Mouse (Mus musculus): ENCODE data around the gene Smg1. TPM values are rescaled to one million over a fixed set of nuclear protein-coding genes. Genes with fewer than 3 reads are reported as not detected.

Smg1 gene
- polyA plus RNA-seq, 1 experiment from 2014 or later, result 10.7 TPM

DNA sequence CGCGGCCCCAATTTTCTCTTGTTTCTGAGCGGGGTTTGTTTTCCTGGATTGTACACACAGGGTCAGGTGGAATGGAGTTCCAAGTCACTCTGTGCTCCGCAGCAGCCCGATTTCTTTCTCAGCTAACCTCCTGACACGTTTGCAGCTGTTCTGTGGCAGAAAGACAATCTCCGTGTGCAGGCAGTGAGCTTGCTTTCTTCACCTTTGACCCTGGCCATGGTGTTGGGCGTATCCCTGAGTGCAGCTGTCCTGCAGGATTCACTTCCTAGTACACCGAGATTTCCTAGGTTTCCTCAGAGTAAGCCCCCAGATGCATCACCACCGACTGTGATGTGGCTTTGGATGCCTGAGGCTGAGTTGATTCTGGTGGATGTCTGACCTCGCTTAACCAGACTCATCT, 108.3 kb downstream of the Smg1 start:
- H3K4me2 ChIP-seq (ENCODE audit: low read length), result no peak overlapping the region
- H3K36me3 ChIP-seq (ENCODE audit: insufficient read depth, low read length), result peaks cover 47% of the 10 kb centered on the region
- TF ChIP-seq CTCF (IDR thresholded peaks at IDR 0.05; ENCODE audit: low read depth), result no peak
- H3K9me3 ChIP-seq (replicated peaks; ENCODE audit: low read length), result no peaks in the 10 kb centered on the region
- H3K27ac ChIP-seq, result no peak overlapping the region
- no peak overlapping the region for H3K9ac ChIP-seq (ENCODE audit: low read depth, low read length)
- DNase-seq (ENCODE audit: low spot score), result no peak
- WGBS, result 70% methylated on average over 11 of the region's 11 CpGs
- no peaks in the 10 kb centered on the region for H3K27me3 ChIP-seq (ENCODE audit: insufficient read depth, low read length)
- H3K4me3 ChIP-seq (replicated peaks; ENCODE audit: low read depth, low read length), result no peak overlapping the region
- no peaks in the 10 kb centered on the region for H3K4me1 ChIP-seq (replicated peaks; ENCODE audit: insufficient read depth, low read length)
- no peak for ATAC-seq (replicated peaks; ENCODE audit: low FRiP score, low read depth)

GRCm38 (mm10) chr7:118129430-118130041, 113.9 kb downstream of the Smg1 start, which contains the start of gene Arl6ip1:
Gene Arl6ip1 (minus strand): TSS chr7:118129662.
- no peaks in the 10 kb centered on the region for H3K9me3 ChIP-seq (replicated peaks; ENCODE audit: low read length)
- H3K4me2 ChIP-seq (ENCODE audit: low read length), result peak within 1 kb of the TSS; percentile 71
- WGBS, result under 1% methylated on average over 39 of the region's 39 CpGs
- DNase-seq (ENCODE audit: low spot score), result peak; percentile 99
- ATAC-seq (replicated peaks; ENCODE audit: low FRiP score, low read depth), result peak; percentile 99
- TF ChIP-seq CTCF (IDR thresholded peaks at IDR 0.05; ENCODE audit: low read depth), result 0 out of 2 replicates have a peak, but pooled peaks have one; percentile 2
- H3K36me3 ChIP-seq (ENCODE audit: insufficient read depth, low read length), result peaks cover 4% of the 10 kb centered on the region; the same call in 1 of the 2 replicates
- H3K9ac ChIP-seq (ENCODE audit: low read depth, low read length), result peak within 1 kb of the TSS; percentile 74
- H3K27ac ChIP-seq, result peak within 1 kb of the TSS; percentile 91
- H3K4me3 ChIP-seq (replicated peaks; ENCODE audit: low read depth, low read length), result peak within 1 kb of the TSS; percentile 67
- H3K27me3 ChIP-seq (ENCODE audit: insufficient read depth, low read length), result no peaks in the 10 kb centered on the region
- H3K4me1 ChIP-seq (replicated peaks; ENCODE audit: insufficient read depth, low read length), result peaks cover 18% of the 10 kb centered on the region

- TF ChIP-seq CTCF (IDR thresholded peaks at IDR 0.05; ENCODE audit: low read depth), result peak; percentile 16; the same call in 1 of the 2 replicates
- H3K4me3 ChIP-seq (replicated peaks; ENCODE audit: low read depth, low read length), result peak overlapping the region; percentile 67
- H3K4me1 ChIP-seq (replicated peaks; ENCODE audit: insufficient read depth, low read length), result peaks cover 18% of the 10 kb centered on the region
- under 1% methylated on average over 21 of the region's 21 CpGs for WGBS
- H3K27me3 ChIP-seq (ENCODE audit: insufficient read depth, low read length), result no peaks in the 10 kb centered on the region
- peak overlapping the region; percentile 71 for H3K4me2 ChIP-seq (ENCODE audit: low read length)
- H3K27ac ChIP-seq, result peak overlapping the region; percentile 91
- ATAC-seq (replicated peaks; ENCODE audit: low FRiP score, low read depth), result peak; percentile 71
- peak; percentile 56 for DNase-seq (ENCODE audit: low spot score)
- H3K36me3 ChIP-seq (ENCODE audit: insufficient read depth, low read length), result 0 out of 2 replicates have a peak, but pooled peaks cover 6% of the 10 kb centered on the region
- H3K9me3 ChIP-seq (replicated peaks; ENCODE audit: low read length), result no peaks in the 10 kb centered on the region
- peak overlapping the region; percentile 74 for H3K9ac ChIP-seq (ENCODE audit: low read depth, low read length)
These were observed 114.5 kb downstream of the Smg1 start for GRCm38 (mm10) chr7:118128925-118129429.

DNA sequence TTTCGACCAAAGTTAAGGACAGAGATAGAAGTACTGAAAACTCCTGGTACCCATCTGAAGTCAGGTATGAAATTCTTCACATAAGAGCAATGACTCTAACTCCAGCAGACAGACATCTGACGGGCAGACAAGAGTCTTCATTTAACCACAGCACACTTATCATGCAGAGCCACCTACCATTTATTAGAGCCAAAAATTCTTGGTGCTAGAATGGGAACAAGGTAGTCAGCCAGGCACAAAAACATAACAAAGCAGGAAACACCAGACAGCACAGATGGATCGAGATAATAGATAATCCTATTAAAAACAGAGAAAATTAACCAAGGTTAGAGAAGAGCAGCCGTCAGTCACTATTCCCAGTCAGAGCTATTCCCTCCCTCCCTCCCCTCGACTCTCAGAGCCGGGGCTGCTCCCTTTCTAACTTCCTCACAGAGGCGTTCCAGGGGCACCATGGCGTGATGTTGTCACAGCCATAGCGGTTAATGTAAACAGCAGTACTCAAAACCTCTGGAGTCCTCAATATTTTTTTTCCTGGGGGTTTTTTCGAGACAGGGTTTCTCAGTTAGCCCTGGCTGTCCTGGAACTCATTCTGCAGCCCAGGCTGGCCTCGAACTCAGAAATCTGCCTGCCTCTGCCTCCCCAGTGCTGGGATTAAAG, 117.1 kb downstream of the Smg1 start:
- ATAC-seq (replicated peaks; ENCODE audit: low FRiP score, low read depth), result no peak
- Histone ChIP-seq H3K36me3 (ENCODE audit: insufficient read depth, low read length) (peaks cover 17% of the 10 kb centered on the region; the same call in 1 of the 2 replicates), H3K4me3 (replicated peaks; ENCODE audit: low read depth, low read length) (no peak overlapping the region), H3K27me3 (ENCODE audit: insufficient read depth, low read length) (no peaks in the 10 kb centered on the region), H3K27ac (no peak overlapping the region), H3K4me1 (replicated peaks; ENCODE audit: insufficient read depth, low read length) (peaks cover 18% of the 10 kb centered on the region), H3K9ac (ENCODE audit: low read depth, low read length) (no peak overlapping the region), H3K9me3 (replicated peaks; ENCODE audit: low read length) (no peaks in the 10 kb centered on the region), H3K4me2 (ENCODE audit: low read length) (no peak overlapping the region)
- no peak for TF ChIP-seq CTCF (IDR thresholded peaks at IDR 0.05; ENCODE audit: low read depth)
- DNase-seq (ENCODE audit: low spot score), result no peak
- WGBS, result 60% methylated on average over 11 of the region's 11 CpGs

- Histone ChIP-seq H3K4me1 (replicated peaks; ENCODE audit: insufficient read depth, low read length) (peaks cover 18% of the 10 kb centered on the region), H3K27me3 (ENCODE audit: insufficient read depth, low read length) (no peaks in the 10 kb centered on the region), H3K4me2 (ENCODE audit: low read length) (no peak overlapping the region), H3K27ac (no peak overlapping the region), H3K9me3 (replicated peaks; ENCODE audit: low read length) (no peaks in the 10 kb centered on the region), H3K36me3 (ENCODE audit: insufficient read depth, low read length) (peaks cover 19% of the 10 kb centered on the region; the same call in 1 of the 2 replicates), H3K9ac (ENCODE audit: low read depth, low read length) (no peak overlapping the region), H3K4me3 (replicated peaks; ENCODE audit: low read depth, low read length) (no peak overlapping the region)
- TF ChIP-seq CTCF (IDR thresholded peaks at IDR 0.05; ENCODE audit: low read depth), result no peak
- ATAC-seq (replicated peaks; ENCODE audit: low FRiP score, low read depth) (no peak), DNase-seq (ENCODE audit: low spot score) (no peak)
These were observed 117.7 kb downstream of the Smg1 start for GRCm38 (mm10) chr7:118125736-118126135.

DNA sequence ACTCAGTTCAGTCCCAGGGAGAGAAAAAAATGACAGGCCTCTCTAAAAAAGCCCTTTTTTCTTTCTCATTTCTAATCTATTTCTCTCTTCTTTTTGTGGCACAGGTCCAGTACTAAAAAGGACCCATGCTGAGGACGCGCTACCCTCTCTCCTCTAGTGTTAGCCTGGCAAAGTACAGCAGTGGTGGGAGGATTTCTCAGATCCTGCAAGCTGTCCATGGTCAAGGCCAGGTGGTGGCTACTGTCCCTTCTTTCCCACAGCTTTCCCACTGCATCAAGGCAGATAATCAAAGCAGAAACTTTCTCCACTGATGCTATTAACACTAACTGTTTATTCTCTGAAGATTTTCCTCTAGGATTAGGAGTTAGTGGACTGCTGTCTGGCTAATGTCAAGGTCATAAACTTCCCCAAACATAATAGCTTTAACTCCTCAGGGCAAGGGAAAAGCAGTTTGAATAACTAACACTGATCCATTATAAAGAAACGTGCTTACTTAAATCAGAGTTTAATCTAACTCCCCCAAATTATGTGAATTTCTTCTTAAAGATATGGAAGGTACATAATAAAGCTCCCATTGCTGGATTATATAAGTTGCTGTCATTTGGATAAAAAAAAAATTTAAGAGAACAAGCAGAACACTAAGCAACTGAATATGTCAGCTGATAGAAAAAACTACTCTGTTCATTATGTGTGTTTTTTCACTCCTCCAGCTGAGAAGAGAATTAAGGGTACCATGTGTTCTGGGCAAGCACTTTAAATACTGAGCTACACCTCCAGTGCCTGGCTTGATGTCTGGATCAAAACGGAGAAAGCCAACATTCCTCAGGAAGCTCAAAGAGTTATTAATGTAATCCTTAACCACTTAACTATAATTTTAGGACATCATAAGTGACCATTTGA, 119.7 kb downstream of the Smg1 start:
- no peaks in the 10 kb centered on the region for H3K27me3 ChIP-seq (ENCODE audit: insufficient read depth, low read length)
- ATAC-seq (replicated peaks; ENCODE audit: low FRiP score, low read depth) (no peak), DNase-seq (ENCODE audit: low spot score) (no peak)
- peaks cover 18% of the 10 kb centered on the region for H3K4me1 ChIP-seq (replicated peaks; ENCODE audit: insufficient read depth, low read length)
- WGBS, result 83% methylated on average over 4 of the region's 4 CpGs
- TF ChIP-seq CTCF (IDR thresholded peaks at IDR 0.05; ENCODE audit: low read depth), result no peak
- H3K4me2 ChIP-seq (ENCODE audit: low read length), result no peak overlapping the region
- H3K9ac ChIP-seq (ENCODE audit: low read depth, low read length), result no peak overlapping the region
- H3K36me3 ChIP-seq (ENCODE audit: insufficient read depth, low read length), result peaks cover 28% of the 10 kb centered on the region; the same call in 1 of the 2 replicates
- no peak overlapping the region for H3K27ac ChIP-seq
- H3K4me3 ChIP-seq (replicated peaks; ENCODE audit: low read depth, low read length), result no peak overlapping the region
- H3K9me3 ChIP-seq (replicated peaks; ENCODE audit: low read length), result no peaks in the 10 kb centered on the region

All from kidney, postnatal 0 days (tissue).